Mouse (Mus musculus) myocyte (in vitro differentiated cells): Measurements from ENCODE around the gene Pax2. TPM values are rescaled to one million over a fixed set of nuclear protein-coding genes. Genes with fewer than 3 reads are reported as not detected.

Experiments used
- H3K27me3 ChIP-seq: one replicate; pipeline ENCODE4 v1.6.1; 2011; ENCODE audit not compliant: control insufficient read depth, insufficient read depth, insufficient read length
- H3K36me3 ChIP-seq: one replicate; pipeline ENCODE4 v1.6.1; 2011; ENCODE audit not compliant: control insufficient read depth, insufficient read depth
- H3K4me2 ChIP-seq: one replicate; pipeline ENCODE4 v1.6.1; 2011; ENCODE audit warnings: low read depth, control low read depth
- H3K4me3 ChIP-seq: one replicate; pipeline ENCODE4 v1.5.1; 2011; ENCODE audit warnings: mild to moderate bottlenecking, control low read depth, moderate library complexity
- H3K79me2 ChIP-seq: one replicate; pipeline ENCODE4 v1.6.1; 2011; ENCODE audit not compliant: control insufficient read depth, insufficient read depth
- H3ac ChIP-seq: one replicate; pipeline ENCODE4 v1.6.1; 2011; ENCODE audit not compliant: control insufficient read depth, insufficient read length
- CEBPB ChIP-seq: IDR thresholded peaks from 2 replicates; pipeline ENCODE4 v1.6.1; 2011; ENCODE audit warnings: mild to moderate bottlenecking, moderate library complexity; ENCODE audit not compliant: poor library complexity, insufficient read depth, severe bottlenecking
- E2F4 ChIP-seq: IDR thresholded peaks from one replicate; pipeline ENCODE4 v1.6.1; 2011; ENCODE audit warnings: mild to moderate bottlenecking, control low read depth, moderate library complexity; ENCODE audit not compliant: insufficient read depth
- MAX ChIP-seq: IDR thresholded peaks from one replicate; pipeline ENCODE4 v1.6.1; 2011; ENCODE audit warnings: low read depth, mild to moderate bottlenecking, control low read depth
- MYOD1 ChIP-seq, 3 experiments: IDR thresholded peaks; one replicate each; pipeline ENCODE4 v1.6.1; 2011; ENCODE audit warnings: control low read depth in 2 of 3, low read depth in 2 of 3, mild to moderate bottlenecking in 2 of 3, moderate library complexity in 1 of 3; ENCODE audit not compliant: insufficient read length in 2 of 3, control insufficient read depth in 1 of 3
- MYOG ChIP-seq, 3 experiments: IDR thresholded peaks; one replicate each; pipeline ENCODE4 v1.6.1; 2011; ENCODE audit warnings: control low read depth in 2 of 3, low read depth in 2 of 3, mild to moderate bottlenecking in 2 of 3; ENCODE audit not compliant: insufficient read length in 2 of 3, control insufficient read depth in 1 of 3, insufficient read depth in 1 of 3
- POLR2A ChIP-seq: IDR thresholded peaks from one replicate; pipeline ENCODE4 v1.6.1; 2011; ENCODE audit warnings: low read depth, mild to moderate bottlenecking, control low read depth, moderate library complexity; ENCODE audit not compliant: insufficient read length
- POLR2AphosphoS2 ChIP-seq: IDR thresholded peaks from one replicate; pipeline ENCODE4 v1.6.1; 2011; ENCODE audit warnings: low read depth, control low read depth; ENCODE audit not compliant: insufficient read length
- REST ChIP-seq: IDR thresholded peaks from one replicate; pipeline ENCODE4 v1.6.1; 2011; ENCODE audit warnings: mild to moderate bottlenecking, control low read depth, moderate library complexity; ENCODE audit not compliant: insufficient read depth, insufficient read length
- SRF ChIP-seq: IDR thresholded peaks from one replicate; pipeline ENCODE4 v1.6.1; 2011; ENCODE audit warnings: low read depth; ENCODE audit not compliant: control insufficient read depth, insufficient read length
- TCF12 ChIP-seq: IDR thresholded peaks from one replicate; pipeline ENCODE4 v1.6.1; 2011; ENCODE audit warnings: mild to moderate bottlenecking, control low read depth; ENCODE audit not compliant: poor library complexity, insufficient read depth, severe bottlenecking
- TCF3 ChIP-seq: IDR thresholded peaks from one replicate; pipeline ENCODE4 v1.6.1; 2011; ENCODE audit warnings: low read depth, control low read depth; ENCODE audit not compliant: insufficient read length
- USF1 ChIP-seq: IDR thresholded peaks from one replicate; pipeline ENCODE4 v1.6.1; 2011; ENCODE audit warnings: low read depth, mild to moderate bottlenecking, control low read depth, moderate library complexity
- polyA plus RNA-seq: library from polyadenylated mRNA; unstranded; fragments of >200 nt; fragmentation: generic; extraction: Trizol; gene quantifications from one replicate; pipeline ENCODE4 v1.2.1, GENCODE M21; 2012; ENCODE audit warnings: missing spikeins

Gene Pax2
- polyA plus RNA-seq, 1 experiment, result not detected

DNA sequence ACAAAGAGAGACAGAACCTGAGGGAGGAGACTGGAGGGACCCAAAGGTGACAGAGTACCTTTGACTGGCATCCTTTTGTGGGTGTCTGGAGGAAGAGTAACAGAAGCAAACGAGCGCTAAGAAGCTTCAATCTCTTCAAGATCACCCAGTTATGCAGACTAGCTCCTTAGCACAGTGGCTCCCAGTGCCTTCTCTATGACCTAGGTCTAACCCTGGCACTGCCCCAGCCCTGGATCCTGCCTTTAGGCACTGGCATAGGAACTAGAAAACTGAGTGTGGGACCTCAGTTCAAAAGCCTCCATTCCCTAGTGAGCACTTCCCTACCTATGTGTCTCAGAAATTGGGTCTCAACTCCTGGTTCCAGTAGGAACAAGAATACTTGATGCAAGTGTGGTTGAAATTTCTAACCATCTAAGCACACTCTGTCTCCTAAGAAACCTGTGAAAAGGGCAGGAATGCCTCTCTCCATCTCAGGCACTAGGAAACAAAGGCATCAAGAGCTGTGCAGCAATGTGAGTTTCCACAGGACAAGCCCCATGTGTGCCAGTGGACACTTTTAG lies 11.8 kb upstream of the Pax2 start:
- Histone ChIP-seq H3ac (no peak overlapping the region), H3K4me3 (no peak overlapping the region), H3K4me2 (no peak overlapping the region), H3K36me3 (no peaks in the 10 kb centered on the region), H3K27me3 (peaks cover 76% of the 10 kb centered on the region), H3K79me2 (no peaks in the 10 kb centered on the region)
- TF ChIP-seq MYOG (IDR thresholded peaks at IDR 0.05; ENCODE audit: control insufficient read depth in 1 of 3, insufficient read depth in 1 of 3, insufficient read length in 2 of 3, low read depth in 2 of 3) (no peak), REST (no peak), CEBPB (no peak), TCF12 (no peak), POLR2A (no peak), MYOD1 (IDR thresholded peaks at IDR 0.05; ENCODE audit: control insufficient read depth in 1 of 3, insufficient read length in 2 of 3, low read depth in 2 of 3) (no peak), POLR2AphosphoS2 (no peak), USF1 (no peak), MAX (no peak), E2F4 (no peak), SRF (no peak), TCF3 (no peak)

DNA sequence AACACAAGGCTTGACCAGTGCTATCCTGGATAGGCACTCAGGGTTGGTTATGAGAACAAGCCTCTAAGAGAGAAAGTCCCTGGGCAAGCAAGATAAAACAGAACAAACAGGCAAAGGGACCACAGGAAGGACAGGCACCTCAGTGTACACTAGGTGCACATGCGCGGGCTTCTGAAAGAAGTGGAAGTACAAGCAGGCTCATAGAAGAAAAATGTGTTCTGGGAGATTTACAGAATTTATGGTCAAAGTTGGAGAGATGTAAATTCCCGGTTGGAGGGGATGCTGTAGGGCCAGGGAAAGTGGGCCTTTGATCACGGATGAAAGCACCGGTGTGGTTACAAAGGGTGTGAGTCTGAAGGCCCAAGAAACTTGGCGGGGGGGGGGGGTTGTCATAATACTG lies 10.1 kb upstream of the Pax2 start:
- TF ChIP-seq SRF (no peak), MYOD1 (IDR thresholded peaks at IDR 0.05; ENCODE audit: control insufficient read depth in 1 of 3, insufficient read length in 2 of 3, low read depth in 2 of 3) (no peak)
- Histone ChIP-seq H3K4me2 (no peak overlapping the region), H3K4me3 (no peak overlapping the region), H3K36me3 (no peaks in the 10 kb centered on the region), H3ac (no peak overlapping the region), H3K79me2 (no peaks in the 10 kb centered on the region), H3K27me3 (peaks cover 79% of the 10 kb centered on the region)

DNA sequence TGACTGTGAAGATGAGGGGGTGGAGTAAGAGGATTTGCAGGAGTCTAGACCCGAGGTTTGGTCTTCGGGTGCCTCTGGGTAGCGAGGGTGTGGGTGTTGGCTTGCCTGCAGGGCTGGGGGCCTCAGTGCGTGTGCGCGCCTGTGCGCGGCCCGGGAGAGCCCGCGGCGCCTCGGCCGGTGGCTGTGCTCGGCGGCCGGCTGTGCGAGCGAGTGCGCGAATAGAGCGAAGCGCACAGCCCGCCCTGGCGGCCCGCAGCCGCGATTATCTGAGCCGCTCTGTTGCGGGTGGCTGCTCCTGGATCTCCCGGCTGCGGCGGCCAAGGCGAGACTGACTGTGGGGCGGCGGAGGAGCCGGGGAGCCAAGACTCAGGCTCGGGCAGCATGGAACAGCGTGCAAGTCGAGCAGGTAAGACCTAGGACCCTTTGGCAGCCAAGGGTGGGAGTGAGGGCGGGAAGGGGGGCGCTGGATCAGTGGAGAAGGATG lies 9.3 kb upstream of the Pax2 start:
- Histone ChIP-seq H3K4me2 (no peak overlapping the region), H3K27me3 (peaks cover 80% of the 10 kb centered on the region), H3ac (no peak overlapping the region), H3K79me2 (no peaks in the 10 kb centered on the region), H3K36me3 (no peaks in the 10 kb centered on the region), H3K4me3 (no peak overlapping the region)
- no peak for TF ChIP-seq REST
- TF ChIP-seq TCF3, result no peak

DNA sequence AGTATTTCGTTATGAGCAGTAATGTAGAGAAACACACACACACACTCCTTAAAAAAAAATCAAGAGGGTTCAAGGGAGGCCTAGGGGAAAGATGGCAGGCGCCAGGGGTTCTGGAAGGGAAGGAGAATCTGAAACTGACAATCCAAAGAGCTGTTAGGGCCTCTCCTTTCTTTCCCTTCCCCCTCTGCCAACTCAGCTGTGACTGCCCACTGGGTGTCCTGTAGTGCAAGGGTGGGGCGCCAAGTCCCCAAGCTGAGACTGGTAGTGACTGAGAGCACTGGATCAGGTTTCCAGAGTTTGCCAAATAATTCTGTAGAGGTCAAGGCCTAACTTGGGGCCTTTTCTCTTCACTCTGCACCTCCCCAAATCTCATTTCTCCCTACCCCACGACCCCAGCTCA lies 8.4 kb upstream of the Pax2 start:
- Histone ChIP-seq H3K27me3 (peaks cover 80% of the 10 kb centered on the region), H3ac (no peak overlapping the region), H3K79me2 (no peaks in the 10 kb centered on the region), H3K36me3 (no peaks in the 10 kb centered on the region), H3K4me3 (no peak overlapping the region), H3K4me2 (no peak overlapping the region)
- TF ChIP-seq MYOD1 (IDR thresholded peaks at IDR 0.05; ENCODE audit: control insufficient read depth in 1 of 3, insufficient read length in 2 of 3, low read depth in 2 of 3) (no peak), POLR2A (no peak), E2F4 (no peak), REST (no peak), SRF (no peak), TCF3 (no peak), USF1 (no peak), CEBPB (no peak), MYOG (IDR thresholded peaks at IDR 0.05; ENCODE audit: control insufficient read depth in 1 of 3, insufficient read depth in 1 of 3, insufficient read length in 2 of 3, low read depth in 2 of 3) (no peak), TCF12 (no peak), POLR2AphosphoS2 (no peak), MAX (no peak)

DNA sequence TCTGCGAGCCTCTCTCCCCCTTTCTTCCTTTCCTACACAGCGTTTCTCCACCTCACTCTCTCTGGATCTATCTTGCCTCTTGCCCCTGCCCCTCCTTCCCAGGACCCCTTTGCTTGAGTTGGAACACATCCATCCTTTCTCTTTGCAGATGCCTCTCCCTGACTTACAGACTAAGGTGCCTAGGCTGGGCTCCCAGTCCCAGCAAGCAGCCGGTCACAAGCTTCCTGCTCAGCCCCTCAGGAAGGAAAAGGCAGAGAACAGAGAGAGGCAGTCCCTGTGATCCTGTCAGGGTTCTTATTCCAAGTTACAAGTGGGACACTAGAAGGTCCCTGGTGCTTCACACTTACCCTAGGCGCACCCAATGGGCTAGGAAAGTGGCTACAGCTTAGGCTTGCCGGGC lies 7.6 kb upstream of the Pax2 start:
- Histone ChIP-seq H3K4me2 (no peak overlapping the region), H3K79me2 (no peaks in the 10 kb centered on the region), H3ac (no peak overlapping the region), H3K36me3 (no peaks in the 10 kb centered on the region), H3K27me3 (peaks cover 84% of the 10 kb centered on the region), H3K4me3 (no peak overlapping the region)
- TF ChIP-seq USF1 (no peak), POLR2A (no peak), MAX (no peak)
